Mouse (Mus musculus) C2C12 (cell line): ENCODE data around the gene Nek8. TPM values are rescaled to one million over a fixed set of nuclear protein-coding genes. Genes with fewer than 3 reads are reported as not detected.

Source experiments
- H3K27me3 ChIP-seq: one replicate; pipeline ENCODE4 v1.6.1; 2011; ENCODE audit not compliant: control insufficient read depth, insufficient read depth, insufficient read length
- H3K36me3 ChIP-seq: one replicate; pipeline ENCODE4 v1.6.1; 2011; ENCODE audit not compliant: control insufficient read depth, insufficient read depth
- H3K4me3 ChIP-seq: one replicate; pipeline ENCODE4 v1.5.1; 2011; ENCODE audit warnings: mild to moderate bottlenecking, control low read depth; ENCODE audit not compliant: poor library complexity, insufficient read depth, severe bottlenecking
- H3K79me2 ChIP-seq: one replicate; pipeline ENCODE4 v1.6.1; 2011; ENCODE audit not compliant: control insufficient read depth, insufficient read depth
- H3K79me3 ChIP-seq: one replicate; pipeline ENCODE4 v1.6.1; 2011; ENCODE audit warnings: low read depth, control low read depth
- H3ac ChIP-seq: one replicate; pipeline ENCODE3; 2011; ENCODE audit warnings: low read depth; ENCODE audit not compliant: control insufficient read depth, insufficient read length
- CEBPB ChIP-seq: IDR thresholded peaks from one replicate; pipeline ENCODE4 v1.6.1; 2011; ENCODE audit warnings: low read depth, mild to moderate bottlenecking, control low read depth, moderate library complexity
- CTCF ChIP-seq: IDR thresholded peaks from one replicate; pipeline ENCODE4 v1.5.1; 2011; ENCODE audit not compliant: control insufficient read depth, insufficient read depth, insufficient read length
- FOSL1 ChIP-seq: IDR thresholded peaks from one replicate; pipeline ENCODE4 v1.8.0; 2011; ENCODE audit warnings: mild to moderate bottlenecking, low read length; ENCODE audit not compliant: poor library complexity, insufficient read depth, severe bottlenecking
- MAX ChIP-seq: IDR thresholded peaks from one replicate; pipeline ENCODE4 v1.6.1; 2011; ENCODE audit warnings: mild to moderate bottlenecking, control low read depth
- MYOD1 ChIP-seq: IDR thresholded peaks from one replicate; pipeline ENCODE4 v1.6.1; 2011; ENCODE audit warnings: low read depth; ENCODE audit not compliant: control insufficient read depth, insufficient read length
- MYOG ChIP-seq: IDR thresholded peaks from one replicate; pipeline ENCODE4 v1.6.1; 2011; ENCODE audit not compliant: control insufficient read depth, insufficient read length; ENCODE audit errors: extremely low read depth
- USF1 ChIP-seq: IDR thresholded peaks from one replicate; pipeline ENCODE4 v1.6.1; 2011; ENCODE audit warnings: low read depth, mild to moderate bottlenecking, control low read depth, moderate library complexity
- long read RNA-seq, 2 experiments: library from polyadenylated mRNA; unstranded; transcript quantifications; one replicate each; pipeline ENCODE4 v2.0.0; 2019 to 2020
- polyA plus RNA-seq: library from polyadenylated mRNA; unstranded; fragments of >200 nt; fragmentation: generic; extraction: Trizol; gene quantifications from one replicate; pipeline ENCODE4 v1.2.1, GENCODE M21; 2012; ENCODE audit warnings: missing spikeins

Gene Nek8
- 8.9 TPM for polyA plus RNA-seq
- long read RNA-seq, experiment 1, transcript Nek8-201 (15 exons, 2,809 nt): major isoform, 5 of 10 reads
- long read RNA-seq, experiment 1, partial matches to known transcripts: 3 of 10 reads
- long read RNA-seq, experiment 1, other reads (novel, unspliced or antisense): 1 of 10 reads
- long read RNA-seq, experiment 2, transcript Nek8-201 (15 exons, 2,809 nt): major isoform, 40 of 59 reads
- long read RNA-seq, experiment 2, partial matches to known transcripts: 5 of 59 reads
- long read RNA-seq, experiment 2, other reads (novel, unspliced or antisense): 11 of 59 reads

- Histone ChIP-seq H3K4me3 (peak within 1 kb of the TSS; percentile 56), H3K36me3 (peaks cover 35% of the 10 kb centered on the region), H3ac (peak within 1 kb of the TSS; percentile 72), H3K79me3 (peaks cover 9% of the 10 kb centered on the region), H3K27me3 (no peaks in the 10 kb centered on the region), H3K79me2 (peaks cover 21% of the 10 kb centered on the region)
- TF ChIP-seq MAX (peak; percentile 47), CTCF (no peak)
These were observed at the start of gene Nek8, which contains the start of gene Tlcd1 for GRCm38 (mm10) chr11:78176402-78176862. Gene Nek8 (minus strand): TSS chr11:78176675. Gene Tlcd1 (plus strand): TSS chr11:78176711.

- H3K79me3 ChIP-seq: no peaks in the 10 kb centered on the region
- no peak overlapping the region for H3K4me3 ChIP-seq
- H3K79me2 ChIP-seq: no peaks in the 10 kb centered on the region
- no peaks in the 10 kb centered on the region for H3K27me3 ChIP-seq
- no peak for TF ChIP-seq MYOD1
- TF ChIP-seq FOSL1: no peak
- no peak for TF ChIP-seq CEBPB
- TF ChIP-seq USF1: no peak
- no peak for TF ChIP-seq CTCF
- no peak for TF ChIP-seq MAX
- TF ChIP-seq MYOG: no peak
- peaks cover 99% of the 10 kb centered on the region for H3K36me3 ChIP-seq
- no peak overlapping the region for H3ac ChIP-seq
These were observed 47.1 kb upstream of the Nek8 start for GRCm38 (mm10) chr11:78223586-78223985.

GRCm38 (mm10) chr11:78215709-78216317 is 39.3 kb upstream of the Nek8 start:
- H3K79me2 ChIP-seq: no peaks in the 10 kb centered on the region
- no peaks in the 10 kb centered on the region for H3K79me3 ChIP-seq
- H3K36me3 ChIP-seq: peaks cover 96% of the 10 kb centered on the region
- H3ac ChIP-seq: no peak overlapping the region
- H3K27me3 ChIP-seq: no peaks in the 10 kb centered on the region
- H3K4me3 ChIP-seq: no peak overlapping the region
- TF ChIP-seq MYOG (no peak), MAX (no peak), CEBPB (no peak), FOSL1 (no peak), USF1 (no peak), MYOD1 (no peak), CTCF (no peak)

- Histone ChIP-seq H3K4me3 (no peak overlapping the region), H3K36me3 (peaks cover 95% of the 10 kb centered on the region), H3K27me3 (no peaks in the 10 kb centered on the region), H3K79me2 (no peaks in the 10 kb centered on the region), H3ac (no peak overlapping the region), H3K79me3 (no peaks in the 10 kb centered on the region)
- no peak for TF ChIP-seq FOSL1
- no peak for TF ChIP-seq MYOD1
- TF ChIP-seq CTCF: no peak
- TF ChIP-seq USF1: no peak
- no peak for TF ChIP-seq CEBPB
- no peak for TF ChIP-seq MYOG
- TF ChIP-seq MAX: no peak
These were observed 36.8 kb upstream of the Nek8 start for GRCm38 (mm10) chr11:78213086-78213817.

GRCm38 (mm10) chr11:78211513-78211912 is 35.0 kb upstream of the Nek8 start:
- no peaks in the 10 kb centered on the region for H3K79me3 ChIP-seq
- H3K36me3 ChIP-seq: peaks cover 95% of the 10 kb centered on the region
- no peak overlapping the region for H3ac ChIP-seq

More at GRCm38 (mm10) chr11:78211513-78211912, 35.0 kb upstream of the Nek8 start:
- TF ChIP-seq CTCF: no peak
- no peak for TF ChIP-seq CEBPB
- no peak for TF ChIP-seq FOSL1
- no peak for TF ChIP-seq MYOG
- no peak for TF ChIP-seq MAX
- TF ChIP-seq USF1: no peak
- no peak for TF ChIP-seq MYOD1
- no peaks in the 10 kb centered on the region for H3K79me2 ChIP-seq
- no peaks in the 10 kb centered on the region for H3K27me3 ChIP-seq
- no peak overlapping the region for H3K4me3 ChIP-seq
